Mouse (Mus musculus) monocyte, adult 5-6 weeks (primary cell): ENCODE results near the gene Kxd1. TPM values are rescaled to one million over a fixed set of nuclear protein-coding genes. Genes with fewer than 3 reads are reported as not detected.

ENCODE experiments used
- ATAC-seq: fragments of 153-309, 156-312 bp; replicated peaks from 2 replicates; pipeline ENCODE4 v1.8.0; 2017; ENCODE audit warnings: mild to moderate bottlenecking; ENCODE audit not compliant: low TSS enrichment, insufficient number of reproducible peaks, severe bottlenecking, poor library complexity, low FRiP score
- total RNA-seq: library from RNA; stranded (forward); fragments of 200-1000, 200-491, 200-594 nt; gene quantifications from 3 replicates; pipeline ENCODE4 v1.2.3, GENCODE M21; 2017

Kxd1 gene
- 63.0 to 84.2 TPM (median 67.0 TPM) in 3 replicates for total RNA-seq

DNA sequence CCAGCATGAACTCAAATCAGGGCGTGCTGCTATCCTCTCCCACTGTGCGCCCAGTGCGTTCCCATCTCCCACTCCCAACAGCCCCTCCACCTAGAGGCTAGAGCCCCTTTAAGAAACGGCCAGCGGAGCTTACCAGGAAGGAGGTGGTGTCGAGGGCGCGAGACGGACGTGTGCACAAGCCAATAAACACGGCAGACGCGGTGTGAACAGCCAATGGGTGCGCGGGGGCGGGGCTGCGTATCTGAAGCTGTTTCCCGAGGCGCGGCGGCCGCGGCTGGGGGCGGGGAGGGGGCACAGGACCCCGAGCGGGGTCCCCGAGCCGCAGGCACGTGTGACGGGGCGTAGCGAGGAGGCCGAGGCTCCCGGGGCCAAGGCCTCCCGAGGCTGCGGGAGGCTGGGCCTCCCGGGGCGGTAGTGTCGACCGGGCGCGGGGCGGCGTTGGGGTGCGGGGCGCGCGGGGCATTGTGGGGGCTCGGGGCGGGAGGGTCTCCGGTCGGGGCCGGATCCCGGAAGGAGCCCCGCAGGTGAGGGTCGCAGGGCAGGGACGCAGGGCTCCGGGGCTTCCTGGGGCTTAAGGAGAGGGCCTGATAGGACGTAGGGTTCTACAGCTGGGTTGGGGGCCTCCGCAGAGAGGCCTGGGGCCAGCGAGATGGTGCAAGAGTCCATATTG, at the start of gene Kxd1, which contains the start of gene Fkbp8:
Kxd1 (minus strand) TSS at position 445 of the 670 bp plus-strand sequence.
Fkbp8 (plus strand) TSS at position 213 of the 670 bp plus-strand sequence.
- ATAC-seq, result peak; percentile 85

DNA sequence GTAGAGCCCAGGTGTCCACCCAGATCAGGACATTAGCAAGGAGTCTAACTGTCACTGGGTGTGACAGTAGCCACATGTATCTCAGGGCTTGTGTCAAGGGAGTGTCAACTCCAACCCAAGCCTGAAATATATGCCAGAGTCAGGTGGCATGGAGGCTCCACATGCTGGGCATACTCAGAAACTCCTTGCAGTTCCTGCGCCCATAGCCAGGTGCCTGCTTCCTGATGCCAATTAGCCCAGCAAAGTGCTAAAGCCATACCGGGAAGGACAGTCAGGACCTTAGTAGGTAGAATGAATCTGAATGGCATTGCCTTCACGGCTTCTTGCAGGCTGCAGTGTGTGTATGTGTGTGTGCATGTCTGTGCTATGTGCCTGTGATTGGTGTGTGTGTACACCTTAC, 49.5 kb upstream of the Kxd1 start:
- no peak for ATAC-seq

DNA sequence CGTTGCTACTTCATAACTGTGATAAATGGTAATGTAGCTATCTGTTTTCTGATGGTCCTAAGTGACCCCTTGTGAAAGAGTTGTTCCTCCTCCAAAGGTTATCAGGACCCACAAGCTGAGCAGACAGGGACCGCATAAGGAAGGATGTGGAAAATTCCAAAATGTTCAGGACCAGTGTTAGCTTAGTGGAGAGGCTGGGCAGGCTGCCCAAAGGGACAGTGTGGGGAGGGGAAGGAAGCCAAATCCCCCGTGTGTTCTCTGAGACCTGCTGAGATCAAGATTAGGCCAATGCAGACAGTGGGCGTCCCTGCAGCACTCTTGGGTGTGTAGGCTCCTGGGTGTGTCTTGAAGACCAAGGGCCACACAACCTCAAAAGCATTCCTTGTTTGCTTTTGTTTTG, 47.2 kb upstream of the Kxd1 start:
- ATAC-seq, result no peak

DNA sequence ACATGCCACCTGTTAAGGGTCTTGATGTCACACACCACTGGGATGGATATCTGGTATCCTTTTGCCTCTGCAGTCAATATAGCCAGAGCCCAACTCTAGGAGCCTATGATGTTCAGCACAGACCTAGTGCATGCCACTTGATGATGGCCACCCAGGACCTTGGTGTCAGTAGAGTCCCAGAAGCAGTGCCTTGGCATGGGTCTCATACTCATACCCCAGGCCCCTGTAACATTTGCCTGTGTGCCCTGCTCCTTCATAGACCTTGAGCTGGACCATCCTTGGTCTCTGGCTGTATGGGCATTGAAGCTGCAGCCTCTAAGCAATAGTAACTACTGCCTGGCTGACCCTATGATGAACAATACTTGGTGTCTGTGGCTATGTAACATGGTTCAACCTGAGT, 46.5 kb upstream of the Kxd1 start:
- no peak for ATAC-seq

DNA sequence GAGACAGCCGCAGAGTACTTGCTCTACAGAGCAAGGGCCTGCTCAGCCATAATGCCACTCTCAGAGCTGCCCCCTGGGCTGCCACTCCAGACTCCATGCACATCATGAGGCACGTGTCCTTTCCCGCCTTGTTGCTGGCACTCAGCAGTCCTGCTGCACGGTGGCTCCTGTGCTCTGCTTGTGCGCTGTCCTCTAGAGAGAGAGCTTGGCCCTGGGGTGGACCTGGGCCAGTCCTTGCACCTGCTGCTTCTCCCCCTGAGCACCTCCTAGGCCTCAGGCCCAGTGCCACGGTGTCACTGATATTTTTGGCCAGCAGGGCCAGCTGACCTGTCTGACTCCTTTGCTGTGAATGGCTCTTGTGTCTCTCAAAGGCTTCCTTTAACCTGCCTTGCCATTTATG, 43.2 kb upstream of the Kxd1 start:
- no peak for ATAC-seq

DNA sequence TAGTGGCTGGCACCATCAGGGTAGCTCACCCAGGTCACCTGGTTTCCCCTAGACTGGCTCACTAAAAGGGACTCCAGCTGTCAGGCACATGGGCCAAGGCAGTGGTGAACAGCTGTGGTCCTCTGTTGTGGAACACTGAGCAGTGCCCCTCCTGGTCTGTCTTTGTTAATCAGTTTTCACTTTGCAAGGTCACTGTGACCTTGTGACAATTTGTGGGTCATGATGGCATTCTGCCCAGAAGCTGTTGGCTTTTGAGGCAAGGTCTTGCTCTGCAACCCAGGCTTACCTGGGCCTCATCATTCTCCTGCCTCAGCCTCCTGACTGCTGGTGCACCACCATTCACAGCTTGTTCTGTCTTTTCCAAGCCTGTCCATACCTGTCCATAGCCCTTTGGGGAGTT, 42.6 kb upstream of the Kxd1 start:
- ATAC-seq, result no peak

DNA sequence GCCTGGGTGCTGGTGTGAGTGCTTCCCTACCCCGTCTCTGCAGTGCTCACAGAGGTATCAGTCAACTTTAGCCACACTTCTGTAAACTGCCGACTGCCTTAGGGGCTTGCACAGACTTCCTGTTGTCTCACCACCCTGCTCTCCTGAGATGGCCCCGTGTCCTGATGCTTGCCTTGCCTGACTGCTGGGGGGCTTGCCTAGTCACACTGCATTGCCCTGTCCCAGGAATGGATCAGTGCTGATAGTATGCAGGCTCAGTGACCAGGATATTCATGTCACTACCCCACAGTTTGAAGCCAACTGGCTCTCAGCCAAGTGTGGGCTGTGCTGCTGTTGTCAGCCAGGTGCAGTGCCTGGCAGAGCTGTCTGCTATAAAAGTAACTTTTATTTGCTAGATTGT, 37.8 kb upstream of the Kxd1 start:
- no peak for ATAC-seq

DNA sequence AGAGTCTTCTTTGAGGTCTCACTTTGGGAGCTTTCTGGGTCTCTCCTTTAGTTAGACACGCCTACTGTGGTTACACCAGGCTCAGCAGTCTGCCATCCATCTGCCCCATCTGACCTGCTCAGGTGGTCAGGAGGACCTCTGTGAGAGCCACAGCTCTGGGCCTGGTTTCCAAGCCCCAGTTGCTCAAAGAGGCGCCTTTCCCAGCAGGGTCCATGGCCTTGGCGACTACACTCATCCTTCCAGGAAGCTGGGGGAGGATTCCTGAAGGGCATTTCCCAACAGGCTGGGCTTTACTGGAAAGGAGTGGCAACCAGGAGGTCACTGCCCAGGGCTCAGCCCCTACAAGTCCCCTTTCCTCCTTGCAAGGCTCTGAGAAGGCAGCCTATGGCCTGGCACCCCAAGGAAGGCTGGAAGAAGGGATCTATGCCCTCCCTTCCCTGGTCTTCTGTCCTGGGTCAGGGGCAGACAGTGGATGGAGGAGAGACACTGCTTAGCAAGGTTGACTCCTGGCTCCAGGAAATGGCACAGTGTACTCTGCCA, 37.0 kb upstream of the Kxd1 start:
- no peak for ATAC-seq

DNA sequence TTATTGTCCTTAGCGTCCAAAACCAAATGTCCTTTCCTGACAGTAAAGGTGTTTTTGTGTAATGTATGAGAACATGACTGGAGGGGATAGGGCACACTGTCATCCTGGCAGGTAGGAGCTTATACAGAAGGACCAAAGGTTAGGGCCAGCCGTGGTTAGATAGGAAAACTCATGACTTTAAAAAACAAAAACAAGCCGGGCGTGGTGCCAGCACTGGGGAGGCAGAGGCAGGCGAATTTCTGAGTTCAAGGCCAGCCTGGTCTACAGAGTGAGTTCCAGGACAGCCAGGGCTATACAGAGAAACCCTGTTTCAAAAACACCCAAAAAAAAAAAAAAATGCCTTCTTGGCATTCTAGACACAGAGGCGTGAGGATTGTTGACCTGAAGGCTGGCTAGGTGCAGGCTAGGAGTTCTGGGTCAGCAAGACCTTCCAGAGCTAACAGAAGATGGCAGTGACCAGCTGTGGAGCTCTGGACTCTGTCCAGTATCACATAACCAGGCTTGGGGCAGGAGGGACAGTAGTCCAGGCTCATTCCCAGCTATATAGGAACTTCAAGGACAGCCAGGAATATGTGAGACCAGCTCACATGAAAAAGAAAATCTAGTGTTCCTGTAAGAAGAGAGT, 36.1 kb upstream of the Kxd1 start:
- no peak for ATAC-seq

DNA sequence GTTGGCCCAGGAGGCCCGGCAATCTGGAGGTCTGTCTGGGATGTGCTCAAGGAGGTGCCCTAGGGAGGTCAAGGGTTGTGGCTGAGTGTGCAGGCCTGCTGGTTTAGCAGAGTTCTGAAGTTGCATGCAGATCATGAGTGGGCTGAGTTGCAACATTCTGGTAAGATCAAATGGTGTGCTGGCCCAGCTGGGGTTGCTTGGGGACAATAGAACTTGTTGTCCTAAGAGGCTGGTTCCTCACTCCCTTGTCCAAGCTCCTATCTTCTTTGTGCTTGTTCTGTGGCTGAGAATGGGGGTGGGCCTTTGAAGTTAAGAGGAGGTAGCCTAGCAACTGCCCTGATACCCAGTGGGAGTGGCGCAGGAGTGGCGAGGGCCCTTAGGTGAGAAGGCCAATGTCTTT, 35.0 kb upstream of the Kxd1 start:
- ATAC-seq, result no peak

DNA sequence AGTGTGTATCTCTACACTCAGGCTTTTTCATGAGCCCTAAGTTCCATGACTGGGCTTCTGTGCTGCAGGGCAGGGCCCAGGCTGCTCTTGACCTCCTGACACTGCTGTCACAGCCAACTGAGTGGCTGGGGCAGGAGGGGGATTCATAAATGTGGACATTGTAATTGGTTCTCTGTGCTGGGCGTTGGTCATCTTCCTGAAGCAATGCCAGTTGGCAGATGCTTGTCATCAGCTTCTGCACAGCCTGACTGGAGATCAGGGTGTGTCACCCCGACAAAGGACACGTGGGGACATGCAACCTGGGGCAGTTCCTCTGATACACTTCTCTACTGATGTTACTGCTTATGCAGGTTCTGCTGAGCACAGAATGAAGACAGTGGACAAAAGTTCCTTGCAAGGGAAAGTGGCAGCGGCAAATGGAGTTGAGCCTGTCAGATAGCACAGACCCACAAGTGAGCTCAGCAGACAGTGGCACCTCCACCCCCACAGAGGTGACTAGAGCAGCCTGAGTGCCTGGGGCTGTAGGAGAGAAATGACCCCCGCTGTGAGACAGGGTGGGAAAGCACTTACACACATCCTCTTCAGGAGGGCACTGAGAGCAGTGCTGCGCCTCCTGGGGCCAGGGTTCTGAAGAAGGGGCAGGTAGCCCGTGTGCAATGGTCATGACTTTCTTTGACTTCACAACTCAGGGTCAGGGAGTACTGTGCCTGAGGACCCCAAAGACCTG, 34.2 kb upstream of the Kxd1 start:
- ATAC-seq, result 0 out of 2 replicates have a peak, but pooled peaks have one; percentile 19

DNA sequence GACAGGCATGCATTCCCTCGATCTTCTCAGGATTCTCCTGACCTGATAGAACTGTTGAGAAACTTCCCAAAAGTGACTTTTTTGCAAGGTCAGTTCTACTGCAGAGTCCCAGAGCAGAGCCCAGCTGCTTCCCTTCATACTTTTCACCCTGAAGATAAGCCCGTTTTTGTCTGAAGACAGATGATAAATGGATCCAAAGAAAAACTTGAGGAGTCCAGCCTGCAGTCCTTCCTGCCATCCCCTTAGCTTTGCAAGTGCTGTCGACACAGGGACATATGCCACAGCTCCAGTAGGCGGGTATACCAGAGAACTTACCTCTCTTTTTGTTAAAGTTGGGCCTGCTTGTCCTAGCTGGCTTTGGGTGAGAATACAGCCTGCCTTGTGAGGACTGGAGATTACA, 33.6 kb upstream of the Kxd1 start:
- no peak for ATAC-seq

DNA sequence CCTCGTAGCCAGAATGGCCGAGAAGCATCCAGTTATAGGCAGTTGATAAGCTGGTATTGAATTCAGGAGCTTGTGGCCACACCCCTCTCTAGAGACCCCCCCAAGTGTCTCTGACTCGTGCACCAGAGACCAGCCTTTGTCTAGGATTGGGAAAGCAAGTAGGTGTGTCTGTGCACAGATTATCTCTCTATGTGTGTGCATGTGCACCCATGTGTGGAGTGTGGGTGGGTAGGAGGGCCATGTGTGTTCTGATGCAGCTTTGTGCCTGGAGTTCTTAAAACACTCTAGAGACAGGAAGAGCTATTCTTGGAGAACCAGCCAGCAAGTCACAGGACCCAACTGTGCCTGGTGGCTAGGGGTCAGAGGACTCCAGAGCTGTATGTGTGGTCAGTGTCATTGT, 32.8 kb upstream of the Kxd1 start:
- no peak for ATAC-seq

DNA sequence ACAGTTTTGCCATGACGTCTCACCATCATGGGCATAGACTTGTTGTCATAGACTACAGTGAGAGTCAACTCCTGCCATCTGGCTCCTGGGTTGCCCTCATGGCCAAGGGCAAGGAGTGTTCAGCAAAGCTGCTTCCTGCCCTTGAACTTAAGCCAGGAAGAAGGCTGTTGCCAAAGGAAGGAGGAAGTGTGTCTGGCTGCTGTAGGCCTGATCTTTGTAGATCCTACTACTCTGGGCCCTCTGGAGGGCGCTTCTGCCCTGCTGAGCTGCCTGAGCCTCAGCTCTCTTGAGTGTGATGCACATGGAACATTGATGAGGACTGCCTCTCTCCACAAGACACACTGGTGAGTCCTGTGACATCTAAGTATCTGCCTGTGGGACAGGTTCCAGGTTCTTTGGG, 32.3 kb upstream of the Kxd1 start:
- peak; percentile 56 for ATAC-seq

DNA sequence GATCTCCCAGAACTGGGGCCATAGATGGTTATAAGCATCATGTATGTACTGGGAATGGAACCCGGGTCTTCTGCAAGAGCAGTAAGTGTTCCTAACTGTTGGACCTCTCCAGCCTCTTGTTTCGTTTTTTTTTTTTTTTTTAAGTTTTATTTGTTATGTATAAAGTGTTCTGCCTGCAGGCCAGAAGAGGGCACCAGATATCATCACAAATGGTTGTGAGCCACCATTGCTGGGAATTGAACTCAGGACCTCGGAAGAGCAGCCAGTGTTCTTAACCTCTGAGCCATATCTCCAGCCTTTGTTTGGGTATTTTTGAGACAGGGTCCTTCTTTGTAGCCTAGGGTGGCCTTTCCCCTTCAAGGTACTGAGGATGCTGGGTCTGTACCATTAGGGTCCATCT, 31.2 kb upstream of the Kxd1 start:
- no peak for ATAC-seq

DNA sequence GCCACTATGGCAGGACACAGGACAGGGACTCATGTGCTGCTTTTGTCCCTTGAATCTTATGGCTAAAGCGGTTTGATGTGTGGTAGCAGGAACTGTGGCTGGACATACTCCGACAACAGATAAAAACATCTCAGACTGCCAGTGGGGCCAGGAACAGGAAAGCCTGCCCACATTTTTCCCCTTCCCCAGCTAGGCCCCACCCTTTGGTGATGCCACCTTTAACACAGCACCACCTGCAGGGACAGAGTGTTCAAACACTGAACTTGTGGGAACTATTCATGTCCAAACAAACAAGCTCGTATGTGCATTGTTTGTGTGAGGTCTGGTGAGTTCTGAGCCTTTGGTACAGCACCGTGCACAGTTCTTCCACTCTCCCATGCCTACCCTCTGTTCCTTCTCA, 30.6 kb upstream of the Kxd1 start:
- ATAC-seq, result no peak

DNA sequence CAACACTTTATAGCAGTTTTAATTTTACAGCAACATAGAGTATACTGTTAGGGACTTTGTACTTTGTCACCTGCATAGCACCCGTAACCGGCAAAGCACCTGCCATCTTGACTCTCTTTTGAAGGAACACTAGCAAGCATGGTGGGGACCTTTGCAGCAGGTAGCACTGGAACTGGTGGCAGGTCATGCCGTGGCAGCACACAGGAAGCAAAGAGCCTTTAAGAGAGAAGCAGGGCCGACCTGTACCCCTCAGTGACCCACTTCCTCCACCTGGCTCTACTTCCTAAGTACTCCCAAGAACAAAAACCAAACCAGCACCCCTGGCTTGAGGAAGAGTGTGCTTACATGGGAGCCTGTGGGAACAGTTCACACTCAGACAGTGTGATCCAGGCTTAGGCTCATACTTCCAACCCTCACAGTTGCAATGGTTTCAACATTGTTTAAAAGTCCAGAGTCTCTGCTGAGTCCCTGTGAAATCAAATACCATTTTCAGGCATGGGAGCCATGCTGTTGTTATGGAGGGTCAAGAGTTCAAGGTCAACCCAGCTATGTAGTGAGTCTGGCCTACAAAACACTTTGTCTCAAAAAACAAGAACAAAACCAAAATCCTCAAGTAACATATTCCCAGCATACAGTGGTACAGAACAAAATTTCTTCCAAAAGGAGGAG, 27.5 kb upstream of the Kxd1 start:
- ATAC-seq, result no peak

DNA sequence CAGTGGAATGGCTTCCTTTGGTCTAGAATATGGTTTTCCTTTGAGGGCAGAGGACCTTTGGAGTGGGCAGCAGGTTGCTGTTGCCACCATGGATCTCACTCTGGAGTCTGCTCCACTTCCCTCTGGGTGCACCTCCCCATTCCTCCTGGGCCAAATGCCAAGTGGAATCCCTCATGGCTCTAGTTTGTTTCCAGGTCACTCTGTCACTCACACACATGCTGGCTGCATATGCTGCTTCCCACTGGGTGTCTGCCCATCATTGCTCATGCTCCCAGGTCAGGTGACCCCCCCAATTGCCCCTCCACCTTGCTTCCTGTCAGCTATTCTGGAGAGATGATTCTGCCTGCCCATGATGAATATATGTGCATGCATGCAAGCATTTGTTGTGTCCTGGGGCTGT, 26.0 kb upstream of the Kxd1 start:
- no peak for ATAC-seq

DNA sequence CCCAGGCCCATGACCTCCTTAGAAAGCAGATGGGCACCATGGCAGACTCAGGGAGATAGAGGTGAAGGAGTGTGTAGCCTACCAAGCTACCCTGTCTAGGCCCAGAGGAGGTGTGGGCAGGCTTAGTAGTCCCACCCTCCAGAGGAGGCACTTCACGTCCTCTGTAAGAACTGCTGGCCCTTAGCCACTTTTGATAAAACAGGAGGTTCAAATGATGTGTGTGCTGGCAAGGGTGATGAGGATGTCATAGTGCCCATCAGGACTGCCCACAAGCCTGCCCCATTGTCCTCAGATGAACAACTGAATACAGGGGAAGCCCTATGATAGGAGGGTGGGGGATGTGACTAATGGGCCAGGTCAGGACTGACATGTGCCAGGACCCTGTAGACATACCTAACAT, 25.1 kb upstream of the Kxd1 start:
- ATAC-seq, result no peak
